Mouse (Mus musculus) bone marrow macrophage, adult 2 months (primary cell): Measurements from ENCODE around the gene Gzmm. TPM values are rescaled to one million over a fixed set of nuclear protein-coding genes. Genes with fewer than 3 reads are reported as not detected.

Source experiments
- H3K27ac ChIP-seq: 2 replicates; pipeline ENCODE4 v1.5.1; 2012; ENCODE audit warnings: low read depth, low read length; ENCODE audit not compliant: insufficient read depth
- H3K4me1 ChIP-seq: 2 replicates; pipeline ENCODE4 v1.6.1; 2012; ENCODE audit warnings: low read length; ENCODE audit not compliant: control insufficient read depth, insufficient read depth
- H3K4me3 ChIP-seq: 2 replicates; pipeline ENCODE4 v1.5.1; 2012; ENCODE audit warnings: mild to moderate bottlenecking, low read length, moderate library complexity; ENCODE audit not compliant: insufficient read depth
- CTCF ChIP-seq: IDR thresholded peaks from 2 replicates; pipeline ENCODE4 v1.5.1; 2012; ENCODE audit warnings: low read depth, mild to moderate bottlenecking, low read length, moderate library complexity
- POLR2A ChIP-seq: IDR thresholded peaks from 2 replicates; pipeline ENCODE4 v1.6.1; 2012; ENCODE audit warnings: mild to moderate bottlenecking, low read depth, low read length, borderline replicate concordance
- polyA plus RNA-seq: library from polyadenylated mRNA; stranded (reverse); fragments of >200 nt; gene quantifications from 2 replicates; pipeline ENCODE4 v1.2.4, GENCODE M21; 2012; ENCODE audit not compliant: missing spikeins, insufficient read depth, insufficient read length

The Gzmm gene
- polyA plus RNA-seq, 1 experiment: not detected

DNA sequence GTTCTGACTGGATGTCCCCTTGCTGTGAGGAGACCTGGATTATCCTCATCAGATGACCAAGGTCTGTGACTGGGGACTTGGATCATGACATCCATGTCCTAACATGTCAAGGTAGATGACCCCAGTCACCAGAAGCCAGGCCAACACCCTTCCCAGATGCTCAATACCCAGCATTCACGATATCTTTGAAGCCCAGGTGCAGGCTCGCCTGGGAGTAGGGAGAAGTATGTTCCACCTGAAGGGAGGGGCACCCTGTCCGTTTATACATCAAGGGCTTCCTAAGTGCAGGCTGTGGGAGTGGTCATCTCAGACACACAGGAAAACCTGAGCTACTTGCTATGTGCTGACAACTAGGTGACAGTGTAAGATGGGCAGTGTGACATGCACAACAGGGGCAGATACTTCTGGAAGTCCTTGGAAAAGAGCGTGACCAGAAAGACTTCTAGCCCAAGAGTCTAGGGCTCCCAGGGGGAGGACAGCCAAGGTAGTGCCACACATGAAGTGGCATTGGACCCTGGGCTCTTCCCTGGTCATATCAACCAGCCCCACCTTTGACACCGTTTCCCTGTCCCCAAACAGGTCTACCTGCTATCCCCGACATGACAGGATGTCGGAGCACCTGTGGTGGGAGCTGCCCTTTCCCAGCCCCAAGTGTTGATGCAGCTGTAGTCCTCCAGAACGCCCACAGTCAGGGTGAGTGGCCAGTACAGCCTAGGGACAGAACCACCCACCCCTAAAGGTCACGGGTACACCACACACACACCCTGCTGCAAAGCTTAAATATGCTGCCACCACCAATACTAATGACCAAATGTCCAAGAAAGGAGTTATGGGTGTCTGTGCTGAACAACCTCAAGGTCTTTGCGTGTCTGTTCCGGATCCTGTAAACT, 8.0 kb upstream of the Gzmm start:
- TF ChIP-seq POLR2A (no peak), CTCF (no peak)
- Histone ChIP-seq H3K4me3 (peak overlapping the region; percentile 97), H3K4me1 (peaks cover 17% of the 10 kb centered on the region), H3K27ac (peak overlapping the region; percentile 44)

DNA sequence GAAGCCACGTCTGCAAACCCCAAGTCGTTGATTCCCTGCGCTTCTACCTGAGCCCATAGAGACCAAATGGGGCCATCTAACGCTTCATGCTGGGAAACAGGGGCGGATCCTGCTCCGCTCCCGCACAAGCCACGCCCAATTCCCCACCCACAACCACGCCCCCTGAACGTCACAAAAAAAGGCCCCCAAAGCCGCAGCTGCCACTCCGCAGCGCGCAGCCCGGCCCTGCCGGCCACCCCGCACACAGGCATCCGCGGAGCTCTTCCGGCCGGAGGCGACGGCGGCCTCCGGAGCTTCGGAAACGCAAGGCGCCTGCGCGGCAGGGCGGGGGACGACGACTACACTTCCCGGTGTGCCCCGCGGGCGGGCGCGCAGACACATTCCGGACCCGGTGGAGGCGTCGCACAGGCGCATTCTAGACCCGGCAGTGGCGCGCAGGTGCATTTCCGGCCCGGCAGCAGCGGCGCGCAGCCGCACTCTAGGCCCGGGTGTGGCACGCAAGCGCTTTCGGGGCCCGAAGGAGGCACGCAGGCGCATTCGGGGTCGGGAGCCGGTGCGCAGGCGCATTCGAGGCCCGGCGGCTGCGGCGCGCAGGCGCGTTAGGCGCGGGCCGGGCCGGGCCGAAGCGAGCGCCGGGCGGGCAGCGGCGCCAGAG, 7.1 kb upstream of the Gzmm start, which contains the start of gene Cdc34:
Gene Cdc34, plus strand, starts transcription at position 605 of the 655 bp plus-strand sequence.
- peaks cover 17% of the 10 kb centered on the region for H3K4me1 ChIP-seq
- H3K4me3 ChIP-seq: peak within 1 kb of the TSS; percentile 97
- H3K27ac ChIP-seq: peak within 1 kb of the TSS; percentile 82
- TF ChIP-seq CTCF (no peak), POLR2A (no peak)

DNA sequence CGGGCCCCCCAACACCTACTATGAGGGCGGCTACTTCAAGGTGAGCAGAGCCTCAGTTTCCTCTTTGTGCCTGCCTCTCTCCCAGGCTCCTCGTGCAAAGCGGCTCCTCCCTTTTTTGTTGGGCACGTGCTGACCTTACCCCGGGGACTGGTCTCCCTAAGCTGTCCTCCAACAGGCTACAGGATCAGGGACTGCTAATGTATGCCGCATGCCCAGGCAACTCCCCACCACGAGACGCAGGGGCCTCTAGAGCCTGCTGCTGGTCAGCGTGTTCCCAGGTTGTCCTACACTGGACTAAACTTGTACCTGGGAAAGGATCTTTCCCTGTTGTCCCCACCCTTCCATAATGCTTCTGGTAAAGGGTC, 6.3 kb upstream of the Gzmm start:
- peak overlapping the region; percentile 82 for H3K27ac ChIP-seq
- H3K4me1 ChIP-seq: peaks cover 17% of the 10 kb centered on the region
- H3K4me3 ChIP-seq: peak overlapping the region; percentile 97
- no peak for TF ChIP-seq CTCF
- no peak for TF ChIP-seq POLR2A

DNA sequence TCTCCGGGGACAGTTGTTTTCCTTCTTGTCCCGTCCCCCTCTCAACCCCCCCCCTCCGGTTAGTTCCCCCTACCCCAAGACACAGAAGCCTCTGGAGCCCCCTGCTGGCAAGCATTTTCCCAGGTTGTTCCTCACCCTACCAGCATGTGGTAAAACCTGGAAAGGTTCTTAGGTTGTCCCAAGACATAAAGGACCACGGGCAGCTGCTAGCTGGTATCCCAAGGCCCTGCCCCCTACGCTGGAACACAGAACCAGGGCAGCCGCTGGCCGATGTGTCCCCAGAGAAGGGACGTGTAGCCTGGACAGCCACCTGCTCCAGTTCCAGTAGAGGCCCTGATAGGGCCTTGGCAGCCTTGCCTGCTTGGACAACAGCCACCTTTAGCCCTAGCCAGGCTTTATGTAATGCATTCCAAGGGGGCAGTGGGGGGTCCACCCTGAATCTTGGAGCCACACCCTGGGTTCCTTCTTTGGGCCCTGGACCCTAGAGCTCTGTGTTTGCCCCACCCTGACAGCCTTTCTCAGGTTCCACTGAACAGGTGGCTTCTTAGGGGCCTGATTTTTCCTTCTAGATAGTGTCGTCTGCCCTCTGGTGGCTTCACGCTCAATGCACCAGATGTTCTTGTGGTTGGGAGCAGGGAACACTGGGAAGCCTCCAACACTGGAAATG, 5.8 kb upstream of the Gzmm start:
- peaks cover 17% of the 10 kb centered on the region for H3K4me1 ChIP-seq
- peak overlapping the region; percentile 97 for H3K4me3 ChIP-seq
- peak overlapping the region; percentile 82 for H3K27ac ChIP-seq
- TF ChIP-seq POLR2A (no peak), CTCF (peak; percentile 57)

DNA sequence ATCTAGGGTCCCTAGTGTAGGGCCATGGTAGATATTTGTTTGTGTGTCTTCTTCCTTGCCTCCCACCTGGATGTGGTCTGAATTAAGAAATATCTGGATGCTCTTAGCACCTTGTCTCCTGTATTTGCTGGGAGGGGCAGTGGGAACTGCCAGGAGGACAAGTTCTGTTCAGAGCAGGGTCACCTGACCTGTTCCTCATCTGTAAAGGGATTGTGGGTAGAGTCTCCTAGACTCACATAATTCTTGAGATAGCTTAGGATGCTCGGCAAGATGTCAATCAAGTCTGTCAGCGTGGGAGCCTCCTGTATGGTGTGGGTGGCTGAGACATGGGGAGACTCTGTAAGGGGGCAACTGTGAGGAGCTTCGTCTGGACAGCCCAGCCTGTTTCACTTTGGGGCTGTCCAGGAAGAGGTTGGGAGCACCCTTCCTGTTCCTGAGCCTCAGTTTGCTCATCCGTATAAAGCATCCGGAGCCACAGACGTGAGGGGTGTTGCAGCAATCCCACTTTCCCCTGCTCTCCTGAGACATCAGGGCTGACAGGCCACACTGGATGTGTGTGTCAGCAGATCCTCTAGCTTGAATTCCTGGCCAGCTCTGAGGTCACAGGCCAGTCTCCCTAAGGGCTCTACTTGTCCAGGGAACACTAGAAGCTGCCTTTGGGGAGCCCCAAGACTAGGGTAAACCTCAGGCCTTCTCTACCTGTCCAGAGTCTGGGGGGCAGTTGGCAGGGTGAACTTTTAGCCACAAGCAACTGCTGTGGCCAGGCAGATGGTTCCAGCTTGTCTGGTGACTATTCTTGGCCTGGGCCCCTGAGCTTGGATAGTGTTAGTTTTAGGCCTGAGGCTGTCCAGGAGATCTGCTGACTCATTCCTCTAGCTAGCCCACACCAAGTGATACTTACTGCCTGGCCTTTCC, 4.8 kb upstream of the Gzmm start:
- Histone ChIP-seq H3K4me3 (peak overlapping the region; percentile 97), H3K4me1 (peaks cover 17% of the 10 kb centered on the region), H3K27ac (peak overlapping the region; percentile 49)
- TF ChIP-seq POLR2A: no peak
- no peak for TF ChIP-seq CTCF

DNA sequence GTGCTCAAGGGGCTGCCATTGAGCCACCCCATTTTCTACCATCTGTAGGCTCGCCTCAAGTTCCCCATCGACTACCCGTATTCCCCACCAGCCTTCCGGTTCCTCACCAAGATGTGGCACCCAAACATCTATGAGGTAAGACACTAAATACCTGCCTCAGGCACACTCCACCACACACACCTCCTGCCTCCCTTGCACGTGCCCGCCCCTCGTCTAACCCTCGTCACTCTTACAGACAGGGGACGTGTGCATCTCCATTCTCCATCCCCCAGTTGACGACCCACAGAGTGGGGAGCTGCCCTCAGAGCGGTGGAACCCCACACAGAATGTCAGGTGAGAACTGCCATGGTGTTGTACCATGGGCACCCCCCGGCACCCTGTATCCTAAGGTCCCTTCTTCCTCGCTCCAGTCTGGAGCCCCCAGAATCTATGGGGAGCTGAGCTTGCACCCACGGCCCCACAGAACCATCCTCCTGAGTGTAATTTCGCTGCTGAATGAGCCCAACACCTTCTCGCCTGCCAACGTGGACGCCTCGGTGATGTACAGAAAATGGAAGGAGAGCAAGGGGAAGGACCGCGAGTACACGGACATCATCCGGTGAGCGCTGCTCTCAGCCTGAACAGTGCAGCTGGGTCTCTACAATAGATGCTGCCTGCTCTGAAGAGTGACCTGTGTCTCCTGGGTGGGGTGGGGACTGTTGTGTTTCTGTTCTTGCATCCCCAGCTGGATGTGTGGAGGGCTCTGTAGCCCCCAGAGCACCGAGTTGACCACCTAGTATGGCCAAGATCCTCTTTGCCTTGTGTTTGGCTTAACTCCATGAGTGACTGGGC, 3.8 kb upstream of the Gzmm start:
- TF ChIP-seq CTCF (no peak), POLR2A (no peak)
- Histone ChIP-seq H3K27ac (no peak overlapping the region; the same call in 1 of the 2 replicates), H3K4me1 (peaks cover 17% of the 10 kb centered on the region), H3K4me3 (0 out of 2 replicates have a peak overlapping the region, but pooled peaks have one; percentile 97)

DNA sequence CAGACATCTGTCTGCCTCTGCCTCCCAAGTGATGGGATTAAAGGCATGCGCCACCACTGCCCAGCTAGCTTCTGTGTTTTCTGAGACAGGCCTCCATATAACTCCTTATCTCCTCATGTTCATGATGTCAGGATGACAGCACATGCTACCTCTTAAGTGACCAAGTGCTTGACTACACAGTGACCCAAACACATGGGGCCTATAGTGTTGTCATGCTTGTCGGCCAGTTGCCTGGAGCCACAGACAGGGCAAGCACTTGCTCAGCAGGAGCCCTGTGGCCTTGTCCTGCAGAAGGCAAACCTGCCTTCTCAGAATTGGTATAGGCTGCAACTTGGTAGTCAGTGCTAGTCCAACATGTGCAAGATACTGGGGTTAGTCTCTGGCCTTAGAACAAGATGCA, 2.6 kb upstream of the Gzmm start:
- H3K4me3 ChIP-seq: no peak overlapping the region
- peaks cover 12% of the 10 kb centered on the region for H3K4me1 ChIP-seq
- no peak for TF ChIP-seq CTCF
- H3K27ac ChIP-seq: no peak overlapping the region

DNA sequence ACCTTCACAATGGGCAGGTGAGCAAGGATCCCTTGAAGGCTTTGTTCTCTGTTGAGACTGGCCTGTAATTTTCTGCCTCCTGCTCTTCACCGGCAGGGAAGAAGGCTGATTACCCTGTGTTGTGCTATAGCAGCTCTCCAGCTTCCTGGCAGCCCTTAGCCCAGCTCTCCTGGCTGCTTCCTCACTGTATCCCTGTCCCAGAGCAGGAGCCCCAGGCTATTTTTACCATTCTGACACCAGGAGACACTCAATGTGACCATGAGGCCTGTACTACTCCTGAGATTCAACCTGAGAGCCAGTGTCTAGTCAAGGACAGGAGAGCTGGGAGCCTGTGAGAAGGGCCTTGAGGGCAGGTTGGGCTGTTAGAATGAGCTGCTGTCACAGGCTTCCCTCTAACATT, 2.1 kb upstream of the Gzmm start:
- no peak overlapping the region for H3K27ac ChIP-seq
- peaks cover 12% of the 10 kb centered on the region for H3K4me1 ChIP-seq
- H3K4me3 ChIP-seq: no peak overlapping the region
- TF ChIP-seq POLR2A (no peak), CTCF (no peak)

DNA sequence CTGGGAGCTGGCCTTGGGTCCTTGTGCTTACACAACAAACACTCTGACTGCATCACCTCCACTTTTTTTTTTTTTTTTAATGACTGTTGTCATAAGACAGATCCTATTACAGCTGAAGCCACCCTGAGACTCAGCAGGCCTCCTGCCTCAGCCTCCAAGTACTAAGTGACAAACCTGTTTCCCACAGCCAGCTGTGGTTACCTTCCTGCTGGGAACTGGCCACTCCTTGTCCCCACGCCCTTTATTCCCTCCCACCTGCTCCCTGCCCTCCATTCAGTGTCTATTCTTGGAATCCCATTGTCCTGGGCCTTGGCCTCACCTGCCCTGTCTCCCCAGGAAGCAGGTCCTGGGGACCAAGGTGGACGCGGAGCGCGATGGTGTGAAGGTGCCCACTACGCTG, 1.3 kb upstream of the Gzmm start:
- TF ChIP-seq POLR2A: no peak
- no peak for TF ChIP-seq CTCF
- Histone ChIP-seq H3K4me1 (peaks cover 12% of the 10 kb centered on the region), H3K4me3 (no peak overlapping the region)

More for the DNA sequence above, 1.3 kb upstream of the Gzmm start:
- H3K27ac ChIP-seq: no peak overlapping the region
